Mouse (Mus musculus) embryonic fibroblast, embryonic 13.5 days (primary cell): ENCODE results near the gene Cyth1.

Source experiments
- CTCF ChIP-seq: IDR thresholded peaks from 2 replicates; pipeline ENCODE4 v1.5.1; 2011; ENCODE audit warnings: mild to moderate bottlenecking, control low read depth, low read length, moderate library complexity, borderline replicate concordance; ENCODE audit not compliant: insufficient read depth
- POLR2A ChIP-seq: IDR thresholded peaks from 2 replicates; pipeline ENCODE4 v1.6.1; 2011; ENCODE audit warnings: low read depth, mild to moderate bottlenecking, control low read depth, low read length, moderate library complexity

- TF ChIP-seq CTCF (no peak), POLR2A (no peak)
Observed at GRCm38 (mm10) chr11:118132136-118132535, 116.3 kb downstream of the Cyth1 start.
